Mouse (Mus musculus) hindlimb bud, embryonic 11.5 days (tissue): ENCODE measurements around the gene Zfp566.
A peak's percentile ranks its signal among the peaks of the same experiment; 100 is the strongest.
"Not testable (repeated sequence)": the region's sequence is repeated elsewhere in the genome, so short reads cannot be mapped to it uniquely, and the experiment has no call there.

Experiments
- DNase-seq: peaks from one replicate; pipeline ENCODE4 v3.0.0-alpha.2; 2012; ENCODE audit warnings: low read depth, low spot score; ENCODE audit errors: extremely low spot score

Gene Zfp566

GRCm38 (mm10) chr7:30090092-30090969 is at the start of gene Zfp566, which contains the start of gene Gm26920:
Gene Zfp566, minus strand, starts transcription at chr7:30090527.
Gene Gm26920, minus strand, starts transcription at chr7:30090410.
- DNase-seq = peak; percentile 96

GRCm38 (mm10) chr7:30136826-30137225 is 46.5 kb upstream of the Zfp566 start:
- no peak for DNase-seq

DNA sequence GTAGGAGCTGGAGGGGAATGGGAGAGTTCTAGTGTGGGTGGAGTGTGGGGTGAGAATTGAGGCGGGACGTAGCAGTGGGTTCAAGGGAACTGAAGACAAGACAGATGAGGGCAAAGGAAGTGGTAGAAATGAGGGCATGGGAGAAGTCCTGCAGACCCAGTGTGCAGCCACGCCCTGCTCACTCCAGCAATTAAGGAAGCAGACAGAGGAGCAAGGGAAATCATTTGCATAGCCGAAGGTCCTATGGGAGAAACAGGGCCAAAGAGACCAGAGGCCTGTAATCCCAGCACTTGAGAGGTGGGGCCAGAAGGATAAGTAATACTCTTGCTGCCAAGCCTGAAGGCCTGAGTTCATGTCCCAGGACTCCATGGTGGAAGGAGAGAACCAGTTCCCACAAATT is 42.1 kb upstream of the Zfp566 start:
- DNase-seq = no peak

DNA sequence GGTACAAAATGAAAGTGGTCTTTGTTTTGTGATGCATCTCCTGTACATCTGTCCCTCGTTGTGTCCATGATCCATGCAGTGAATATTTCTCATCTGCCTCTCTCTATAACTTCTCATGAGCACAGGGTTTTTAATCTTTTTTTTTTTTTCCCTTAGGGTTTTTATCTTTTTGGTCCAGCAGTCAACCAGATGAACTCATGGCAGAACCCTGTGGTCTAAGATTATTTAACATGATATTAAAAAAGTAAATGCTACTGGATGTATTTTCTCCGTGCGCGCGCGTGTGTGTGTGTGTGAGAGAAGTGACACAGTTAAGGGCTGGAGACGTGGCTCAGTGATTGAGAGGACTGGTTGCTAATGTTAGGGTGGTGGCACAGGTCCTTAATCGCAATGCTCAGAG is 39.6 kb upstream of the Zfp566 start:
- no peak for DNase-seq

DNA sequence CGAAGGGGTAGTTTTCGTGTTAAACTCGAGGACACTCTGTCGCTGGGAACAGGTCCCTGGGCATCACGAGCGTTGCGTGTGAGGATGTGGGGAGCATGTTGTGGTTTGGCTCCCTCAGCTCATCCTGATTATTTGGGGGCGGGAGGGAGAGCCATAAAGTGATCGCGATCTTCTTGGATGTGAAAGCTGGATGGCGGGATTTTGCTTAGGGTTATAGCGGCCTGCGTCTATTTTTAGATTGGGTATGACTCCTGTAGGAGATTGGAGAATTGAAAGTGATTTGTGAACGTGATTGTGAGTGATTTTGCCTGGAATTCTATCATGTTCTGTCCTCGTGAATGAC is 31.8 kb upstream of the Zfp566 start:
- DNase-seq = no peak

DNA sequence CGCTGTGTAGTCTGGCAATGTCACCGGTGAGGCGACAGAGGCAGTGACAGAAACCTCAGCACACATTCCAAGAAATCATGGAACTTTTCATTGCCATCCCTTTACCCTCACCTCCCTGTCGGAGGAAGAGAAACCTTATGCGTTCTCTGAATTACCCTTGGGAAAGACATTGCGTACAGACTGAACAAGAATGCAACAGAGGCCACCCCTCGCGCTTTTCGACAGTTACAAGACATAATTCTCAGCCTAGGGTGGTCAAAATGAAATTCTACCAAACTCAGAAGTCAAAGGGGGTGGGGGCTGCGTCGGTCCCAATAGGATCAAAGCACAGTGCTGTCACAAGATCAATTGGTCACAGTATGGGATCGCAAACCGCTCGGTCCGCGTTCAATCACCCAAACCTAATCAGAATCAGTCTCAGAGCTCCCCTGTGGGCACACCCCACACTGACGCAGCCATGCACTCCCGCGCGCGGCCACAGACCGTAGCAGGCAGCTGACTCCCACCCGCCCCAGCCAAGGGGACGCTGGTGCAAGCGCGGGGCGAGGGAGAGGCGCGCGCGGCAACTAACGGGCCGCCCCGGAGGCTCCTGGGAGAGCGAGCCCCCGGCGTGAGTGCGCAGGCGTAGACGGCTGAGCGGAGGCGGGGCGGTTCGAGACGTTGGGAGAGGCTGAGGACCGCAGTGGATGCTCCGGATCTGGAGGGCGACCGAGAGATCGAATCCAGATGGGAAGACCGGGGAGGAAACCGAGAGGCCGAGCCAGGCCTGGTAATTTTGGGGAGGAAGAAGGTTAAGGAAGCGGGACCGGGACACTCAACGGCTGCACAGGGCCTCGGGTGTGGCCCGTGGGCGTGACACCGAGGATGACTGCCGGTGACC is 31.2 kb upstream of the Zfp566 start, which contains the start of gene Zfp382:
Gene Zfp382, plus strand, starts transcription at position 635 of the 880 bp plus-strand sequence.
- no peak for DNase-seq

GRCm38 (mm10) chr7:30117935-30118334 is 27.6 kb upstream of the Zfp566 start:
- DNase-seq = not testable (repeated sequence)

DNA sequence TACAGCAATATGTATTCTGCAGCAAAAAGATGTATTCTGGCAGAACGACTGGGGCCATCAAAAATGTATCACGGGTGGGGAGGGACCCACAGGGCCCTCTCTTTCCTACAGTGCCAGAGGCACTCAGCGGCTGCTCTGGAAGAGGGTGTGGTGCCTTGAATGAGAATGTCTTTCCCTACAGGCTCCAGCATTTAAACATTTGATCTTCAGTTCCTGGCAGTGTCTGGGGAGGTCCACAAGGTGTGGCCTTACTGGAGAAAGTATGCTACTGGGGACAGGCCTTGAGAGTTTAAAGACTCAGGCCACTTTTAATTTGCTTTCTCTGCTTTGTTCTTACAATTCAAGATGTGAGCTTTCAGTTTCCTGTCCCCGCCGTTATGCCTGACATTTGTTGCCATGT is 25.7 kb upstream of the Zfp566 start:
- DNase-seq = no peak

DNA sequence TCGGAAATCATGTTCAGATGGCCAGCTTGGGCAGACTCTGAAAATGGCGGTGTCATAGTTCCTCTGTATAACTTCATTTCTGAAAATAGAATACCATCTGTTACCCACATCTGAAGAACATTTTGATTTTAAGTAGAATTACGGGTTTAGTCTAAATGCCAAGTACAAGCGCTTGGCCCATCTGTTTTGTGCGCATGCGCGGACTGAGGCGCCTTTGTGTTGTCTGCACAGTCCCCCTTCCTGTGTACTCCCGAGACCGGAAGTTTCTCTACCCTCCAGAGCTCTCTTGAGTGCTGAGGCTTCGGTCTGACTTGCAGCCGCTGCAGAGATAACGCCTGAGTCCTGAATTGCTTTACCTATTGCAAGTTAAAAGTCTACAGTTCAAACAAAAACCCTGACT is 9.0 kb upstream of the Zfp566 start:
- no peak for DNase-seq

GRCm38 (mm10) chr7:30095551-30096125 is 5.3 kb upstream of the Zfp566 start:
- DNase-seq = no peak

GRCm38 (mm10) chr7:30094646-30095429 is 4.5 kb upstream of the Zfp566 start, which contains the start of gene Zfp260:
Gene Zfp260, plus strand, starts transcription at chr7:30094777.
- DNase-seq = peak; percentile 97

DNA sequence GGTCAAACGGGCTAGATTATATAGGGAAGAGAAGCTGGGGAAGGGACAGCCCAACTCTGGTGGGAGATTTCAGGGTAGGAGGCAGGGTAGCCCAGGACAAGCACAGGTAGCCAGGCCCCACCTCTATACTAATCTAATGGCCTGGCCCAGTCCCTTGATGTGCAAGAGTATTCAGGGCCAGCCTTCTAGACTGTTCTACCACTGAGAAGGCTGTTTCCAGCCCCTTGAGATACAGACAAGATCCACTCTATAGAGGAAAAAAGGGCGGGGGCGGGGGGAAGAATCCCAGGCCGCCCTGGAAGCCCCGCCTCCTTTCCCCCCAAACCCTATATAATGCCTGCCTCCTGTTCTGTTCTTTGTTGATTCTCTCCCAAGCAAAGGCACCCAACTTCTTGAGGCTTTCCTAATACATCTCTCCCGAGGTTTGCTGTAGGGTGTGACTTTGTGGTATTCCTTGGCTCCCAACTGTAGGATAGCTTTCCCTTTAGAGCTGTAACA is 3.6 kb upstream of the Zfp566 start:
- DNase-seq = no peak

- no peak for DNase-seq
Measured at GRCm38 (mm10) chr7:30092666-30093065, 2.3 kb upstream of the Zfp566 start.

- DNase-seq = no peak
Measured at GRCm38 (mm10) chr7:30090970-30091585, 751 bp upstream of the Zfp566 start.

GRCm38 (mm10) chr7:30089405-30089804 is 922 bp downstream of the Zfp566 start:
- DNase-seq = no peak

GRCm38 (mm10) chr7:30086524-30086923 is 3.8 kb downstream of the Zfp566 start:
- DNase-seq = no peak

- no peak for DNase-seq
Measured at GRCm38 (mm10) chr7:30072146-30073028, 17.9 kb downstream of the Zfp566 start, which contains the start of gene Zfp82. Gene Zfp82, minus strand, starts transcription at chr7:30072900.

GRCm38 (mm10) chr7:30064622-30065021 is 25.7 kb downstream of the Zfp566 start:
- no peak for DNase-seq

- no peak for DNase-seq
Measured at GRCm38 (mm10) chr7:30062478-30062877, 27.8 kb downstream of the Zfp566 start.
